In the genomic region with DNA sequence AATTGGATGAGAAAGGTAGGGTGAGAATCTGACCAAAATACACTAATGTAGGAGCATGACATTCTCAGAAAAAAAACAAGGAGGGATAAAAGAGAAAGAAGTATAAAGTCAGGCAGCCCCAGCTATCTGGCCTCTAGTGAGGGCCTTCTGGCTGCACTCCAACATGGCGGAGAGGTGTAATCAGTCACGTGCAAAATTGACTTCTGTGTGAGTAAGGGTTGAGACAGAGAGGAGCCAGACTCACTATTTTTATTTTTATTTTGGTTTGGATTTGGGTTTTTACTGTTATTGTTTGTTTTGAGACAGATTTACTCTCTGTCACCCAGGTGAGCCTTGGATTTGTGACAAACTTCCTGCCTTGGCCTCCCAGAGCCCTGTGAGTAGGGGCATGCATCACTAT, we compare ENCODE assay signal across 19 mouse cellular contexts.
A peak's percentile ranks its signal among the peaks of the same experiment; 100 is the strongest.
DNase-seq lines count a peak whose midpoint lies in the region; ATAC-seq and TF ChIP-seq lines count a peak whose summit lies in the region.
"Had no signal": no experiment of that assay in that cellular context is flagged by ENCODE, and none has a peak within 500 bp of the region (broad histone marks: within the 10 kb centered on the region; RNA-seq: fewer than 3 reads in every experiment).

No protein-coding gene starts in this region.

- H3K27ac ChIP-seq in heart, postnatal 0 days (ENCODE audit: low read depth): peak overlapping the region; percentile 57; the same call in 1 of the 2 replicates
- H3K27ac ChIP-seq: forebrain, embryonic 15.5 days; hindbrain, embryonic 12.5 days; layer of hippocampus, adult 2 months; liver, embryonic 12.5 days; lung, embryonic 15.5 days had no signal

- H3K4me3 ChIP-seq in heart, postnatal 0 days (ENCODE audit: low read depth, low read length): no peak overlapping the region
- H3K4me3 ChIP-seq: forebrain, embryonic 15.5 days; hindbrain, embryonic 12.5 days; layer of hippocampus, adult 2 months; liver, embryonic 12.5 days; lung, embryonic 15.5 days had no signal

- no peak overlapping the region for H3K9ac ChIP-seq in heart, postnatal 0 days (replicated peaks; ENCODE audit: low read depth, low read length)
- H3K9ac ChIP-seq: forebrain, embryonic 15.5 days; hindbrain, embryonic 12.5 days; liver, embryonic 12.5 days; lung, embryonic 15.5 days had no signal

- H3K4me1 ChIP-seq in heart, postnatal 0 days (ENCODE audit: control insufficient read depth, insufficient read depth): peaks cover 16% of the 10 kb centered on the region
- H3K4me1 ChIP-seq: forebrain, embryonic 15.5 days; hindbrain, embryonic 12.5 days; liver, embryonic 12.5 days had no signal

- TF ChIP-seq CTCF in heart, postnatal 0 days (IDR thresholded peaks at IDR 0.05; ENCODE audit: low read depth): no peak

- H3K36me3 ChIP-seq in heart, postnatal 0 days (replicated peaks; ENCODE audit: control insufficient read depth, insufficient read depth, low read length): no peaks in the 10 kb centered on the region
- H3K36me3 ChIP-seq: forebrain, embryonic 15.5 days; G1E; hindbrain, embryonic 12.5 days; liver, embryonic 12.5 days; lung, embryonic 15.5 days had no signal

- no peak for TF ChIP-seq EP300 in heart, postnatal 0 days (IDR thresholded peaks at IDR 0.05; ENCODE audit: low read depth)

- no peaks in the 10 kb centered on the region for H3K9me3 ChIP-seq in heart, postnatal 0 days (replicated peaks; ENCODE audit: control insufficient read depth, low read length)
- H3K9me3 ChIP-seq: forebrain, embryonic 15.5 days; G1E; hindbrain, embryonic 12.5 days; liver, embryonic 12.5 days; lung, embryonic 15.5 days had no signal

- intact Hi-C loops in heart, postnatal 10 days (cut with DNase I): no loop called here

- DNase-seq in heart, postnatal 0 days (ENCODE audit: low spot score): no peak
- DNase-seq in heart, postnatal 10 days: no peak
- DNase-seq in 3T3-L1 (ENCODE audit: low read depth, low spot score) (peak; percentile 41), NIH3T3 (ENCODE audit: low read depth) (peak; percentile 54)
- DNase-seq in kidney, adult 9 months: peak; percentile 43
- no peak for DNase-seq in layer of hippocampus, postnatal 36 days
- DNase-seq in B cell, adult 2 months: no peak
- no peak for DNase-seq in heart, adult 9 months (ENCODE audit: low spot score in 2 of 2)
- DNase-seq: midbrain, embryonic 14.5 days; right cerebral cortex, adult 18-20 months; spleen, adult 18-20 months had no signal

- ATAC-seq in heart, postnatal 0 days (ENCODE audit: insufficient read depth, low read depth): no peak
- ATAC-seq: CD4-positive, CD25-positive, alpha-beta regulatory T cell, adult 4 months; forebrain, embryonic 15.5 days; inflammation-experienced regulatory T-cells, adult 6 months; liver, embryonic 12.5 days had no signal

- H3K27me3 ChIP-seq in heart, postnatal 0 days (ENCODE audit: control insufficient read depth, insufficient read depth, low read length): no peaks in the 10 kb centered on the region
- H3K27me3 ChIP-seq: forebrain, embryonic 15.5 days; hindbrain, embryonic 12.5 days; liver, embryonic 12.5 days; lung, embryonic 15.5 days had no signal

- no peak overlapping the region for H3K4me2 ChIP-seq in heart, postnatal 0 days (ENCODE audit: low read depth, low read length)
- H3K4me2 ChIP-seq: forebrain, embryonic 15.5 days; hindbrain, embryonic 12.5 days; liver, embryonic 12.5 days; lung, embryonic 15.5 days had no signal

- 43% methylated on average over 2 of the region's 2 CpGs for WGBS in heart, postnatal 0 days

Comparison
In these comparisons a context has a peak if more than half of its experiments do, and no peak if none do; other contexts are left out.
1. DNase-seq: peak in 3T3-L1 (single experiment), NIH3T3 (single experiment) and kidney, adult 9 months (single experiment); none in heart, postnatal 0 days (single experiment), heart, postnatal 10 days (0 of 2), layer of hippocampus, postnatal 36 days (0 of 2), B cell, adult 2 months (0 of 2) and heart, adult 9 months (0 of 2).